Mouse (Mus musculus): ENCODE data around the gene Slc6a6. TPM values are rescaled to one million over a fixed set of nuclear protein-coding genes. Genes with fewer than 3 reads are reported as not detected.

Gene Slc6a6
- total and polyA plus RNA-seq, 3 experiments, result 54.6 to 90.0 TPM; not detected in 1

DNA sequence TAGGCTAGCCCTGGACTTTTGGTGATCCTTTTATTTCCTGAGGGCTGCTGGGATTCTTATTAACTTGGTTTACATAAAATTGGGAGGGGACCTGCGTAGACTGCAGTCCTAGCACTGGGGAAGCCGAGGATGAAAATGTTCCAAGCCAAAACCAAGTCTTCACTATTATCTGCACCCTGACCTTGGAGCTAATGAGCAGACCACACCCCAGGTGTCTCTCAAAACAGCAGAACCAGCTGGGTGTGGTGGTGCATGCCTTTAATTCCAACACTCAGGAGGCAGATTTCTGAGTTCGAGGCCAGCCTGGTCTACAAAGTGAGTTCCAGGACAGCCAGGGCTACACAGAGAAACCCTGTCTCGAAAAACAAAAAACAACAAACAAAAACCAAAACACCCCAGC, 16.7 kb upstream of the Slc6a6 start:
- Histone ChIP-seq H3K27me3 (ENCODE audit: control insufficient read depth in 1 of 2, insufficient read depth in 2 of 2, low read length in 2 of 2) (peaks cover 3 to 8% of the 10 kb centered on the region in 2 experiments; a peak in 3 of 4 replicates), H3K9me3 (replicated peaks; ENCODE audit: insufficient read depth, low read length) (no peaks in the 10 kb centered on the region), H3K27ac (ENCODE audit: control insufficient read depth, low read depth, low read length) (no peak overlapping the region), H3K4me3 (ENCODE audit: control insufficient read depth in 1 of 2, insufficient read depth in 1 of 2, low read depth in 2 of 2, low read length in 2 of 2) (no peak overlapping the region), H3K79me2 (ENCODE audit: control insufficient read depth, insufficient read depth, low read length, poor library complexity) (no peaks in the 10 kb centered on the region), H3K4me1 (ENCODE audit: control insufficient read depth in 1 of 2, insufficient read depth in 2 of 2, low read length in 2 of 2) (peaks cover 0 to 19% of the 10 kb centered on the region in 2 experiments; a peak in 3 of 4 replicates), H3K9ac (ENCODE audit: control insufficient read depth, low read depth, low read length, poor library complexity, severe bottlenecking) (no peak overlapping the region), H3K36me3 (ENCODE audit: control insufficient read depth in 1 of 2, insufficient read depth in 2 of 2, low read length in 2 of 2) (peaks cover 0 to 11% of the 10 kb centered on the region in 2 experiments; a peak in 2 of 4 replicates)
- no peak for DNase-seq (ENCODE audit: low read depth, low spot score)
- TF ChIP-seq ZMIZ1 (IDR thresholded peaks at IDR 0.05; ENCODE audit: low read depth, low read length) (no peak), E2F4 (IDR thresholded peaks at IDR 0.05; ENCODE audit: borderline replicate concordance, low read depth, low read length) (no peak)

DNA sequence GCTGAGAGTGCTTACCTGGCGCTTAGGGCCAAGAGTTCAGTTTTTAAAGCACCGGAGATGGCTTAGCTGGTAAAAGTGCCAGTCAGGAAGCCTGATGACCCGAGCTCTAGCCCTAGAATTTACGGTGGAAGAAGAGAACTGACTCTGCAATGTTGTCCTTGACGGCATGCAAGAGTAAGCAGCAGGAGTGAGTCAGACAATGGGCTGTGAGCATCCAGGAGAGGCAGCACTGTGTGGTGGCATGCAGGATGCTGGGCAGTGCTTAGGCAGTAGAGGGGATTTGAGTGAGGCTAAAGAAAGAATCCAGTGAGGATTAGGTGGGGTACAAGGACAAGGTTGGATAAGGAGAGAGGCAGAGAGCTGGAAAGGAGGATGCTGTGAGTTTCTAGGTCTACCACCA, 15.6 kb upstream of the Slc6a6 start:
- no peak overlapping the region for H3K9ac ChIP-seq (ENCODE audit: control insufficient read depth, low read depth, low read length, poor library complexity, severe bottlenecking)
- peaks cover 0 to 19% of the 10 kb centered on the region in 2 experiments; a peak in 3 of 4 replicates for H3K4me1 ChIP-seq (ENCODE audit: control insufficient read depth in 1 of 2, insufficient read depth in 2 of 2, low read length in 2 of 2)
- no peak overlapping the region for H3K27ac ChIP-seq (ENCODE audit: control insufficient read depth, low read depth, low read length)
- H3K9me3 ChIP-seq (replicated peaks; ENCODE audit: insufficient read depth, low read length), result no peaks in the 10 kb centered on the region
- H3K36me3 ChIP-seq (ENCODE audit: control insufficient read depth in 1 of 2, insufficient read depth in 2 of 2, low read length in 2 of 2), result peaks cover 0 to 11% of the 10 kb centered on the region in 2 experiments; a peak in 2 of 4 replicates
- no peaks in the 10 kb centered on the region for H3K79me2 ChIP-seq (ENCODE audit: control insufficient read depth, insufficient read depth, low read length, poor library complexity)
- TF ChIP-seq TAL1 (IDR thresholded peaks at IDR 0.05; ENCODE audit: low read length) (no peak), MAX (IDR thresholded peaks at IDR 0.05; ENCODE audit: low read length) (no peak), USF1 (IDR thresholded peaks at IDR 0.05; ENCODE audit: low read depth, low read length) (no peak), MYC (IDR thresholded peaks at IDR 0.05; ENCODE audit: low read depth, low read length) (no peak), MXI1 (IDR thresholded peaks at IDR 0.05; ENCODE audit: low read depth, low read length) (no peak), EP300 (IDR thresholded peaks at IDR 0.05; ENCODE audit: low read depth in 1 of 2, low read length in 2 of 2) (no peak), ZC3H11A (IDR thresholded peaks at IDR 0.05; ENCODE audit: low read depth, low read length) (no peak), RAD21 (IDR thresholded peaks at IDR 0.05; ENCODE audit: low read depth, low read length) (no peak), MAFK (IDR thresholded peaks at IDR 0.05; ENCODE audit: borderline replicate concordance, low read depth, low read length) (no peak), BHLHE40 (IDR thresholded peaks at IDR 0.05; ENCODE audit: borderline replicate concordance, low read depth, low read length) (no peak), NRF1 (IDR thresholded peaks at IDR 0.05; ENCODE audit: insufficient read depth, low read depth, low read length, poor library complexity, severe bottlenecking) (no peak), JUND (IDR thresholded peaks at IDR 0.05; ENCODE audit: low read depth, low read length) (no peak), POLR2A (IDR thresholded peaks at IDR 0.05; ENCODE audit: control insufficient read depth in 1 of 2, insufficient read depth in 1 of 2, low read depth in 1 of 2, low read length in 2 of 2, poor library complexity in 1 of 2) (no peak)
- no peak for DNase-seq (ENCODE audit: low read depth, low spot score)
- H3K4me3 ChIP-seq (ENCODE audit: control insufficient read depth in 1 of 2, insufficient read depth in 1 of 2, low read depth in 2 of 2, low read length in 2 of 2), result no peak overlapping the region
- peaks cover 3 to 11% of the 10 kb centered on the region in 2 experiments; a peak in 3 of 4 replicates for H3K27me3 ChIP-seq (ENCODE audit: control insufficient read depth in 1 of 2, insufficient read depth in 2 of 2, low read length in 2 of 2)

DNA sequence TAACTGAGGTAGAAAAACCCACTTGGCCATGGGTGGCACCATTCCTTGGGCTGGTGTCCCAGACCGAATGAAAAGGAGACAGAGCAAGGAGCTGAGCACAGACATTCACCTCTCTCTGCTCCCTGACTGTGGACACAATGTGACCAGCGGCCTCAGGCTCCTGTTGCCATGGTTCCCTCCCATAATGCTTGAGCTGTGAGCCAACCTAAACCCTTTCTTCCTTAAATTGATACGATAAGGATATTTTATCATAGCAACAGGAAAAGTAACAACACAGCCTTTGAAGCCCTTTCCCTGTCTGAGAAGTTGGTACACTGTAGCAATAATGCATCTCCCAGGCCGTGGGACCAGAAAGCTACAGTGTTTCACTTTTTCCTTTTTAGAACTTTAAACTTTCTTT, 14.6 kb upstream of the Slc6a6 start:
- H3K36me3 ChIP-seq (ENCODE audit: control insufficient read depth in 1 of 2, insufficient read depth in 2 of 2, low read length in 2 of 2), result peaks cover 0 to 11% of the 10 kb centered on the region in 2 experiments; a peak in 2 of 4 replicates
- H3K27ac ChIP-seq (ENCODE audit: control insufficient read depth, low read depth, low read length), result no peak overlapping the region
- DNase-seq (ENCODE audit: low read depth, low spot score), result no peak
- H3K79me2 ChIP-seq (ENCODE audit: control insufficient read depth, insufficient read depth, low read length, poor library complexity), result no peaks in the 10 kb centered on the region
- peaks cover 3 to 11% of the 10 kb centered on the region in 2 experiments; a peak in 3 of 4 replicates for H3K27me3 ChIP-seq (ENCODE audit: control insufficient read depth in 1 of 2, insufficient read depth in 2 of 2, low read length in 2 of 2)
- no peak overlapping the region for H3K9ac ChIP-seq (ENCODE audit: control insufficient read depth, low read depth, low read length, poor library complexity, severe bottlenecking)
- no peaks in the 10 kb centered on the region for H3K9me3 ChIP-seq (replicated peaks; ENCODE audit: insufficient read depth, low read length)
- no peak overlapping the region for H3K4me3 ChIP-seq (ENCODE audit: control insufficient read depth in 1 of 2, insufficient read depth in 1 of 2, low read depth in 2 of 2, low read length in 2 of 2)
- H3K4me1 ChIP-seq (ENCODE audit: control insufficient read depth in 1 of 2, insufficient read depth in 2 of 2, low read length in 2 of 2), result peaks cover 0 to 19% of the 10 kb centered on the region in 2 experiments; a peak in 3 of 4 replicates
- TF ChIP-seq SMC3 (IDR thresholded peaks at IDR 0.05; ENCODE audit: low read depth, low read length) (no peak), MEF2A (IDR thresholded peaks at IDR 0.05; ENCODE audit: extremely low read depth, insufficient replicate concordance, low read depth, low read length, poor library complexity, severe bottlenecking) (no peak), BHLHE40 (IDR thresholded peaks at IDR 0.05; ENCODE audit: borderline replicate concordance, low read depth, low read length) (no peak), USF1 (IDR thresholded peaks at IDR 0.05; ENCODE audit: low read depth, low read length) (no peak), NELFE (IDR thresholded peaks at IDR 0.05; ENCODE audit: low read depth, low read length) (no peak), TBP (IDR thresholded peaks at IDR 0.05; ENCODE audit: low read depth, low read length) (no peak), ELF1 (IDR thresholded peaks at IDR 0.05; ENCODE audit: low read depth, low read length) (no peak), USF2 (IDR thresholded peaks at IDR 0.05; ENCODE audit: borderline replicate concordance in 1 of 2, insufficient read depth in 1 of 2, low read depth in 1 of 2, low read length in 2 of 2) (no peak), MAFK (IDR thresholded peaks at IDR 0.05; ENCODE audit: borderline replicate concordance, low read depth, low read length) (no peak), TAL1 (IDR thresholded peaks at IDR 0.05; ENCODE audit: low read length) (no peak), POLR2A (IDR thresholded peaks at IDR 0.05; ENCODE audit: control insufficient read depth in 1 of 2, insufficient read depth in 1 of 2, low read depth in 1 of 2, low read length in 2 of 2, poor library complexity in 1 of 2) (no peak), CHD2 (IDR thresholded peaks at IDR 0.05; ENCODE audit: low read length) (no peak), MYC (IDR thresholded peaks at IDR 0.05; ENCODE audit: low read depth, low read length) (no peak), GATA1 (IDR thresholded peaks at IDR 0.05; ENCODE audit: low read depth, low read length) (no peak), E2F4 (IDR thresholded peaks at IDR 0.05; ENCODE audit: borderline replicate concordance, low read depth, low read length) (no peak), MAX (IDR thresholded peaks at IDR 0.05; ENCODE audit: low read length) (no peak), MYB (IDR thresholded peaks at IDR 0.05; ENCODE audit: low read depth, low read length) (no peak)
